Mouse (Mus musculus): Measurements from ENCODE around the gene Klf7. TPM values are rescaled to one million over a fixed set of nuclear protein-coding genes. Genes with fewer than 3 reads are reported as not detected.

The Klf7 gene
- polyA plus RNA-seq, 1 experiment from 2014 or later, result 84.5 TPM

GRCm38 (mm10) chr1:64055978-64056377 is 66.1 kb downstream of the Klf7 start:
- no peaks in the 10 kb centered on the region for H3K9me3 ChIP-seq

GRCm38 (mm10) chr1:64055210-64055609 is 66.9 kb downstream of the Klf7 start:
- Histone ChIP-seq H3K4me2 (replicated peaks) (no peak overlapping the region), H3K4me3 (replicated peaks) (no peak overlapping the region)

More at GRCm38 (mm10) chr1:64055978-64056377, 66.1 kb downstream of the Klf7 start:
- Histone ChIP-seq H3K4me2 (replicated peaks) (no peak overlapping the region), H3K27ac (peak overlapping the region; percentile 73), H3K4me3 (replicated peaks) (no peak overlapping the region), H3K9ac (replicated peaks) (peak overlapping the region; percentile 28; the same call in 1 of the 2 replicates), H3K27me3 (no peaks in the 10 kb centered on the region), H3K36me3 (peaks cover 7% of the 10 kb centered on the region; the same call in 1 of the 2 replicates), H3K4me1 (replicated peaks) (peaks cover 51% of the 10 kb centered on the region)
- ATAC-seq, result no peak
- WGBS, result 76% methylated on average over 4 of the region's 4 CpGs

GRCm38 (mm10) chr1:64052069-64052750 is 69.9 kb downstream of the Klf7 start:
- no peak overlapping the region for H3K4me2 ChIP-seq (replicated peaks)
- H3K27me3 ChIP-seq, result no peaks in the 10 kb centered on the region
- H3K9ac ChIP-seq (replicated peaks), result no peak overlapping the region
- peaks cover 21% of the 10 kb centered on the region for H3K4me1 ChIP-seq (replicated peaks)
- H3K27ac ChIP-seq, result no peak overlapping the region
- H3K9me3 ChIP-seq, result no peaks in the 10 kb centered on the region
- H3K36me3 ChIP-seq, result no peaks in the 10 kb centered on the region
- H3K4me3 ChIP-seq (replicated peaks), result no peak overlapping the region
- 87% methylated on average over 7 of the region's 7 CpGs for WGBS
- ATAC-seq, result no peak

More at GRCm38 (mm10) chr1:64055210-64055609, 66.9 kb downstream of the Klf7 start:
- no peaks in the 10 kb centered on the region for H3K27me3 ChIP-seq
- ATAC-seq, result no peak
- H3K36me3 ChIP-seq, result peaks cover 7% of the 10 kb centered on the region; the same call in 1 of the 2 replicates
- H3K27ac ChIP-seq, result peak overlapping the region; percentile 73
- no peak overlapping the region for H3K9ac ChIP-seq (replicated peaks)
- WGBS, result 62% methylated on average over 4 of the region's 4 CpGs
- no peaks in the 10 kb centered on the region for H3K9me3 ChIP-seq
- peaks cover 43% of the 10 kb centered on the region for H3K4me1 ChIP-seq (replicated peaks)

- Histone ChIP-seq H3K36me3 (no peaks in the 10 kb centered on the region), H3K9me3 (no peaks in the 10 kb centered on the region), H3K9ac (replicated peaks) (no peak overlapping the region), H3K4me2 (replicated peaks) (no peak overlapping the region), H3K27ac (no peak overlapping the region), H3K4me3 (replicated peaks) (no peak overlapping the region), H3K27me3 (no peaks in the 10 kb centered on the region), H3K4me1 (replicated peaks) (peaks cover 17% of the 10 kb centered on the region)
- no peak for ATAC-seq
- WGBS, result 78% methylated on average over 4 of the region's 4 CpGs
Observed at GRCm38 (mm10) chr1:64048567-64048966, 73.5 kb downstream of the Klf7 start.

- Histone ChIP-seq H3K27ac (no peak overlapping the region), H3K4me2 (replicated peaks) (no peak overlapping the region), H3K4me1 (replicated peaks) (peaks cover 26% of the 10 kb centered on the region), H3K36me3 (no peaks in the 10 kb centered on the region), H3K27me3 (no peaks in the 10 kb centered on the region), H3K9ac (replicated peaks) (no peak overlapping the region), H3K4me3 (replicated peaks) (no peak overlapping the region), H3K9me3 (no peaks in the 10 kb centered on the region)
- ATAC-seq, result no peak
Observed at GRCm38 (mm10) chr1:64046802-64047156, 75.3 kb downstream of the Klf7 start.

- H3K9ac ChIP-seq (replicated peaks), result no peak overlapping the region
- H3K4me1 ChIP-seq (replicated peaks), result peaks cover 30% of the 10 kb centered on the region
- 88% methylated on average over 14 of the region's 14 CpGs for WGBS
- H3K27ac ChIP-seq, result no peak overlapping the region
- no peak overlapping the region for H3K4me2 ChIP-seq (replicated peaks)
- no peaks in the 10 kb centered on the region for H3K36me3 ChIP-seq
- ATAC-seq, result no peak
- H3K4me3 ChIP-seq (replicated peaks), result no peak overlapping the region
- H3K9me3 ChIP-seq, result no peaks in the 10 kb centered on the region
- H3K27me3 ChIP-seq, result no peaks in the 10 kb centered on the region
Observed at GRCm38 (mm10) chr1:64046087-64046801, 75.8 kb downstream of the Klf7 start.

- no peaks in the 10 kb centered on the region for H3K27me3 ChIP-seq
- H3K27ac ChIP-seq, result no peak overlapping the region
- H3K9me3 ChIP-seq, result no peaks in the 10 kb centered on the region
- 44% methylated on average over 2 of the region's 2 CpGs for WGBS
- no peak for ATAC-seq
- H3K4me1 ChIP-seq (replicated peaks), result peaks cover 44% of the 10 kb centered on the region
- H3K36me3 ChIP-seq, result peaks cover 13% of the 10 kb centered on the region
- no peak overlapping the region for H3K4me3 ChIP-seq (replicated peaks)
- H3K9ac ChIP-seq (replicated peaks), result no peak overlapping the region
- H3K4me2 ChIP-seq (replicated peaks), result no peak overlapping the region
Observed at GRCm38 (mm10) chr1:64044577-64044976, 77.5 kb downstream of the Klf7 start.

- Histone ChIP-seq H3K4me3 (replicated peaks) (no peak overlapping the region), H3K27me3 (no peaks in the 10 kb centered on the region), H3K27ac (0 out of 2 replicates have a peak overlapping the region, but pooled peaks have one; percentile 48), H3K9ac (replicated peaks) (no peak overlapping the region), H3K36me3 (peaks cover 18% of the 10 kb centered on the region), H3K9me3 (no peaks in the 10 kb centered on the region), H3K4me1 (replicated peaks) (peaks cover 74% of the 10 kb centered on the region), H3K4me2 (replicated peaks) (no peak overlapping the region)
- 46% methylated on average over 5 of the region's 5 CpGs for WGBS
- no peak for ATAC-seq
Observed at GRCm38 (mm10) chr1:64040831-64041383, 81.2 kb downstream of the Klf7 start.

- Histone ChIP-seq H3K4me3 (replicated peaks) (no peak overlapping the region), H3K9ac (replicated peaks) (no peak overlapping the region), H3K36me3 (peaks cover 21% of the 10 kb centered on the region), H3K4me2 (replicated peaks) (no peak overlapping the region), H3K4me1 (replicated peaks) (peaks cover 74% of the 10 kb centered on the region), H3K27me3 (no peaks in the 10 kb centered on the region), H3K27ac (peak overlapping the region; percentile 16; the same call in 1 of the 2 replicates), H3K9me3 (no peaks in the 10 kb centered on the region)
- no peak for ATAC-seq
- WGBS, result 89% methylated on average over 10 of the region's 10 CpGs
Observed at GRCm38 (mm10) chr1:64040061-64040686, 81.9 kb downstream of the Klf7 start.

- Histone ChIP-seq H3K27me3 (no peaks in the 10 kb centered on the region), H3K4me1 (replicated peaks) (peaks cover 58% of the 10 kb centered on the region), H3K9me3 (no peaks in the 10 kb centered on the region), H3K4me2 (replicated peaks) (no peak overlapping the region), H3K27ac (no peak overlapping the region), H3K4me3 (replicated peaks) (no peak overlapping the region), H3K9ac (replicated peaks) (no peak overlapping the region), H3K36me3 (peaks cover 37% of the 10 kb centered on the region)
- 33% methylated on average over 5 of the region's 5 CpGs for WGBS
- ATAC-seq, result no peak; the same call in 1 of the 2 replicates
Observed at GRCm38 (mm10) chr1:64038343-64038742, 83.7 kb downstream of the Klf7 start.

- no peak overlapping the region for H3K4me2 ChIP-seq (replicated peaks)
- H3K4me1 ChIP-seq (replicated peaks), result peaks cover 52% of the 10 kb centered on the region
Observed at GRCm38 (mm10) chr1:64037800-64038199, 84.3 kb downstream of the Klf7 start.

More at GRCm38 (mm10) chr1:64037800-64038199, 84.3 kb downstream of the Klf7 start:
- Histone ChIP-seq H3K36me3 (peaks cover 37% of the 10 kb centered on the region), H3K27ac (no peak overlapping the region), H3K4me3 (replicated peaks) (no peak overlapping the region), H3K27me3 (no peaks in the 10 kb centered on the region), H3K9ac (replicated peaks) (no peak overlapping the region), H3K9me3 (no peaks in the 10 kb centered on the region)
- 82% methylated on average over 6 of the region's 6 CpGs for WGBS
- no peak for ATAC-seq

Measured in midbrain, embryonic 13.5 days (tissue).